Mouse (Mus musculus) cerebellum, adult 2 months (tissue): Measurements from ENCODE around the gene Pla2r1.

Experiments
- CTCF ChIP-seq: fragments of 200-500 bp; IDR thresholded peaks from 2 replicates; pipeline ENCODE4 v1.5.1; 2011; ENCODE audit warnings: low read depth, mild to moderate bottlenecking, control low read depth, low read length, moderate library complexity, borderline replicate concordance; ENCODE audit not compliant: insufficient read depth
- POLR2A ChIP-seq: fragments of 200-500 bp; IDR thresholded peaks from 2 replicates; pipeline ENCODE4 v1.6.1; 2011; ENCODE audit warnings: low read length, control low read depth, borderline replicate concordance; ENCODE audit not compliant: insufficient read depth

DNA sequence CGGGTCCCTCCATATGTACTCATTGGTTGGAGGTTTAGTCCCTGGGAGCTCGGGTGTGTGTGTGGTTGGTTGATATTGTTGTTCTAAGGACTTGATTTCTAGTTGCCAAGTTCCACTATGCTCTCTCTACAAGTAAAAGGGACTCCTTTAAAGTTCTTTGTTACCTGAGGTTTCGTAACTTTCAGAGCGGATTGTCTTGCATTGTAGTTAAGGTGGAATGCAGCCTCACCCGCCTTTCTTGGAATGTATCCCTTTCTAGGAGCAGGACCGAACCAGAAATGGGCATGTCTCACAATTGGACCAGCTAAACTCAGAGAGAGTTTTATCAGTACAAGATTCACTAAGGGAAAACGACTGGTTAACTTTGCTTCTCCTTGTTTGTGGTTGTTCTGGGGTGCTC is 141.9 kb downstream of the Pla2r1 start:
- TF ChIP-seq POLR2A (no peak), CTCF (no peak)
